Mouse (Mus musculus): ENCODE measurements around the gene Rgs18.

Gene Rgs18

DNA sequence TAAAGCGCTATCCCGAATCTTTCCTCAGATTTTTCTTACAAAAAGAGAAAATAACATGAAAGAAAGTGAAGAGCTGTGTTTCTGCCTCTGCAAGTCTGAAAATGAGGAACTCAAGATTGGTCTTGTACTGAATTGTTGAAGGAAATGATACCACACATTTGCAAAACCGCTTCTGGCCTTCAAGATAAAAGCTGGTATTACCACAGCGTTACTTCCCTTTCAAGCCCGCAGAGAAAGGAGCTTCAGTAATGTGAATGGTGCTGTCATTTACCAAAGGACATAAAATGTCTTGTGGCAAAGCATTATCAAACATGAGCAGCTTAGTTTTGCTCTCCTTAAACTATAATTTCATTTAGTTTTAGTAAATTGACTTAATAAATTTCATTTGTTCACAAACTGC is at the start of gene Rgs18:
TSS of gene Rgs18 (minus strand) at position 105 of the 400 bp plus-strand sequence.
- no peak for DNase-seq (ENCODE audit: low read depth, low spot score)

- no peak for DNase-seq (ENCODE audit: low read depth, low spot score)
Measured at GRCm38 (mm10) chr1:144774394-144774793, 841 bp downstream of the Rgs18 start.

GRCm38 (mm10) chr1:144766218-144766617 is 9.0 kb downstream of the Rgs18 start:
- no peak for DNase-seq (ENCODE audit: low read depth, low spot score)

GRCm38 (mm10) chr1:144760792-144761191 is 14.4 kb downstream of the Rgs18 start:
- DNase-seq (ENCODE audit: low read depth, low spot score): no peak

- DNase-seq (ENCODE audit: low read depth, low spot score): no peak
Measured at GRCm38 (mm10) chr1:144750763-144751162, 24.5 kb downstream of the Rgs18 start.

DNA sequence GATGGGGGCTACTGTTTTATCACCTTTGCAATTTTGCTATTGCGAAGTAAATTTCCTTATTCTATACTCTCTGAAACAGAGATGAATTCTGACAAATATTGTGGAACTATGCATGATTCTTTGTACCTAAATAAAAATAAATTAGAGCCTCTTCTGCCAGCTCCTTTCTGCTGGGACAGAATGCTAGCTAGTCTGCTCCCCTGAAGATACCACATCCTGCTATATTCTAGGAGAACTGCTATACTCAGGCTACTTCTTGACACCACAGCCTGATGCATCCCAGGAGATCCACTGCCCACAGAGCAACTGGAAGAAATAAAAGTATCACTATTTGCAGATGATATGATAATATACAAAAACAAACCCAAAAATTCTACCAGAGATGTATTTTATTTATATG is 29.1 kb downstream of the Rgs18 start:
- DNase-seq (ENCODE audit: low read depth, low spot score): no peak

GRCm38 (mm10) chr1:144737739-144738138 is 37.5 kb downstream of the Rgs18 start:
- no peak for DNase-seq (ENCODE audit: low read depth, low spot score)

GRCm38 (mm10) chr1:144720736-144721135 is 54.5 kb downstream of the Rgs18 start:
- DNase-seq (ENCODE audit: low read depth, low spot score): no peak

DNA sequence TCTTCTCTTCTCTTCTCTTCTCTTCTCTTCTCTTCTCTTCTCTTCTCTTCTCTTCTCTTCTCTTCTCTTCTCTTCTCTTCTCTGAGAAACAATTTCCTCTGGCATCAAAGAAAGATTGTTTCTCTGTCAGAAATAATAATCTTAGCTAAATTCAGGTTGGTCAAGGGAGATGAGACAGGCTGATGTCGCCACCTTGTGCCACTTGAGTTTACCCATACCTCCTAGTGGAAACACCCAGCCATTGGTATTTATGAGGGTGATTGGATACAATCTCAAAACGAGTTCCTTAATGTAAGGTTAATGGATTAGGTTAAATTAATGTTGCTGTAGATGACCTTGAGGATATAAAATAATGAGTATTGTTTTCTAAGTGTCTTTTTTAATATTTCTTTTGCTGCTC is 70.9 kb downstream of the Rgs18 start:
- DNase-seq (ENCODE audit: low read depth, low spot score): no peak

All from R1 (cell line).